Mouse (Mus musculus) erythroblast, adult 5-6 weeks (primary cell): Measurements from ENCODE around the gene Vmn1r75. TPM values are rescaled to one million over a fixed set of nuclear protein-coding genes. Genes with fewer than 3 reads are reported as not detected.

Source experiments
- ATAC-seq: replicated peaks from 2 replicates; pipeline ENCODE4 v1.8.0; 2016; ENCODE audit warnings: moderate number of reproducible peaks, mild to moderate bottlenecking, moderate TSS enrichment, inconsistent platforms; ENCODE audit not compliant: poor library complexity, low FRiP score, severe bottlenecking
- total RNA-seq, 2 experiments: library from RNA; stranded (forward) in 1 of 2; stranded (reverse) in 1 of 2; fragments of 150-400 nt in 1 of 2; fragments of 200-764, 138-1000 nt in 1 of 2; gene quantifications; 2 replicates each; pipeline versions ENCODE4 v1.2.3 to v1.2.4; 2015 to 2017; ENCODE audit warnings: low replicate concordance in 2 of 2

Vmn1r75 gene
- total RNA-seq (2015; ENCODE audit: low replicate concordance) (not detected in 2 replicates), total RNA-seq (2017; ENCODE audit: low replicate concordance) (not detected in 2 replicates)

DNA sequence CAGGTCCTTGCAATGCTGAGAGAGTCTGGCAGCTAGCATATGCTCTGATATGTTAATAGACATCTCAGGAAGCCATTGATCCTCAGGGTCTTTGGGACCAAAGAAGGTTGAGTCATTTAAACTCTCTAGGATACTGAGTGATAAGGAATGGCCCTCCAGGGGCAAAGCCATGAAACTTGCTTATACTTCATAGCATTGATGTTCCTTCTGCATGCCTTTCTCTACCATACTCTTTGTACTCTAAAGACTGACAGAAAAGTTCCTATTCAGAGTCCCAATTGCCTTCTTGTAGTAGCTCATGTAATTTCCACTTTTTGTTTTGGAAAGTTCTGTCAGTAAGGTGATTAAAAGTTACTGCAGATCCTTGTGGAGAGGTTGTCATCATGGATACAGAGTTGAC lies at the start of gene Vmn1r75:
Gene Vmn1r75 (plus strand): TSS at position 301 of the 400 bp plus-strand sequence.
- no peak for ATAC-seq

DNA sequence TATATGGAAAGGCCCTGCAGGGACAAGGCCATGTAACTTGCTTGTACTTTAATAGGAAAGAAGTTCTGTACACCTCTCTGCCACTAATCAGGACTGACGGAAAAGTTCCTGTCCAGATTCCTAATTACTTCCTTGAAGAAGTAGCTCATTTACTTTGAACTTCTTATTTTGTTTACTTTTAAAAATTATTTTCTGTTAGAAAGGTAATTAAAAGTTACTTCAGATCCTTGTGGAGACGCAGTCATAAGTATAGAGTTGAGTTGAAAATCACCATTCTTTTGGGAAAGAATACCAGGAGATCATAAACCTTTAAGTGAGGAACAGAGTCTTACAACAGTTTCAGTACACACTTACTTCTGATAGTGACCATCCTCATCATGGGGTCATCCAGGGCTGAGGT lies 40.8 kb upstream of the Vmn1r75 start, which contains the start of gene Vmn1r74:
Gene Vmn1r74 (plus strand): TSS at position 301 of the 400 bp plus-strand sequence.
- ATAC-seq, result no peak

Other genes starting within 250 kb of the Vmn1r75 start
- 0.21 TPM in 1 of 2 replicates, not detected in the other for gene Vmn1r72, start 194.5 kb upstream of the Vmn1r75 start, total RNA-seq (2015; ENCODE audit: low replicate concordance)
- 1.8 TPM in 1 of 2 replicates, not detected in the other for gene Vmn1r72, start 194.5 kb upstream of the Vmn1r75 start, total RNA-seq (2017; ENCODE audit: low replicate concordance)
- not detected in 2 replicates for gene Vmn1r73, start 144.4 kb upstream of the Vmn1r75 start, total RNA-seq (2015; ENCODE audit: low replicate concordance)
- not detected in 2 replicates for gene Vmn1r73, start 144.4 kb upstream of the Vmn1r75 start, total RNA-seq (2017; ENCODE audit: low replicate concordance)
- gene Vmn1r74, start 40.6 kb upstream of the Vmn1r75 start, total RNA-seq (2015; ENCODE audit: low replicate concordance), result not detected in 2 replicates
- 0.14 TPM in 1 of 2 replicates, not detected in the other for gene Vmn1r74, start 40.6 kb upstream of the Vmn1r75 start, total RNA-seq (2017; ENCODE audit: low replicate concordance)
- gene Vmn1r76, start 63.6 kb downstream of the Vmn1r75 start, total RNA-seq (2015; ENCODE audit: low replicate concordance), result not detected in 2 replicates
- gene Vmn1r76, start 63.6 kb downstream of the Vmn1r75 start, total RNA-seq (2017; ENCODE audit: low replicate concordance), result not detected in 2 replicates
- gene Vmn1r77, start 162.1 kb downstream of the Vmn1r75 start, total RNA-seq (2015; ENCODE audit: low replicate concordance), result not detected in 2 replicates
- 0.09 TPM in 1 of 2 replicates, not detected in the other for gene Vmn1r77, start 162.1 kb downstream of the Vmn1r75 start, total RNA-seq (2017; ENCODE audit: low replicate concordance)